Comparison of ENCODE assay signal across 9 mouse cellular contexts in genomic region chr9:70834730-70835154, GRCm38 (mm10).
A peak's percentile ranks its signal among the peaks of the same experiment; 100 is the strongest.
DNase-seq lines count a peak whose midpoint lies in the region; ATAC-seq and TF ChIP-seq lines count a peak whose summit lies in the region.
"Had no signal": no experiment of that assay in that cellular context is flagged by ENCODE, and none has a peak within 500 bp of the region (broad histone marks: within the 10 kb centered on the region; RNA-seq: fewer than 3 reads in every experiment).

No protein-coding gene starts in this region.

- WGBS in heart, embryonic 15.5 days: 16% methylated on average over 4 of the region's 4 CpGs
- 36% methylated on average over 4 of the region's 4 CpGs for WGBS in stomach, embryonic 14.5 days

- no peaks in the 10 kb centered on the region for H3K4me1 ChIP-seq in cortical plate, adult 2 months (ENCODE audit: control insufficient read depth, insufficient read depth, low read length)
- peaks cover 22% of the 10 kb centered on the region for H3K4me1 ChIP-seq in heart, embryonic 15.5 days (replicated peaks)
- no peaks in the 10 kb centered on the region; the same call in 1 of the 2 replicates for H3K4me1 ChIP-seq in stomach, embryonic 14.5 days (ENCODE audit: control insufficient read depth, insufficient read depth, low read length)

- peak overlapping the region; percentile 62 for H3K27ac ChIP-seq in cortical plate, adult 2 months (ENCODE audit: insufficient read depth, low read length)
- H3K27ac ChIP-seq in heart, embryonic 15.5 days: peak overlapping the region; percentile 71
- H3K27ac ChIP-seq in layer of hippocampus, adult 2 months: peak overlapping the region; percentile 16; the same call in 1 of the 2 replicates
- H3K27ac ChIP-seq in stomach, embryonic 14.5 days (ENCODE audit: low read length): peak overlapping the region; percentile 61; the same call in 1 of the 2 replicates

- H3K9ac ChIP-seq in heart, embryonic 15.5 days: no peak overlapping the region
- H3K9ac ChIP-seq in stomach, embryonic 14.5 days (replicated peaks; ENCODE audit: low read depth, low read length): no peak overlapping the region

- ATAC-seq in heart, embryonic 15.5 days (replicated peaks; ENCODE audit: insufficient number of reproducible peaks, insufficient read depth, low FRiP score, low read depth): peak; percentile 75
- ATAC-seq in stomach, embryonic 14.5 days (ENCODE audit: insufficient number of reproducible peaks, insufficient read depth, low FRiP score, low read depth): peak; percentile 88

- H3K9me3 ChIP-seq in heart, embryonic 15.5 days (replicated peaks): no peaks in the 10 kb centered on the region
- H3K9me3 ChIP-seq in stomach, embryonic 14.5 days (ENCODE audit: control insufficient read depth, low read depth, low read length): no peaks in the 10 kb centered on the region

- no peaks in the 10 kb centered on the region for H3K27me3 ChIP-seq in heart, embryonic 15.5 days
- H3K27me3 ChIP-seq in stomach, embryonic 14.5 days (ENCODE audit: control insufficient read depth, insufficient read depth, low read length): no peaks in the 10 kb centered on the region
- H3K27me3 ChIP-seq: CH12.LX had no signal

- peak; percentile 37 for DNase-seq in embryo, embryonic 11 days
- no peak for DNase-seq in embryo, embryonic 10 days (ENCODE audit: low spot score)
- DNase-seq in Muller cell, postnatal 12 days (ENCODE audit: inconsistent ontology term): peak; percentile 97
- peak in 1 of 2 experiments; percentile 14 for DNase-seq in layer of hippocampus, adult 2 months (ENCODE audit: low spot score in 2 of 2)
- DNase-seq in lung, postnatal 14 days: peak; percentile 80

- no peak for TF ChIP-seq CTCF in cortical plate, adult 2 months (IDR thresholded peaks at IDR 0.05; ENCODE audit: extremely low read depth, insufficient read depth, low read length)
- no peak for TF ChIP-seq CTCF in layer of hippocampus, adult 2 months (conservative IDR thresholded peaks at IDR 0.05)

- H3K36me3 ChIP-seq in heart, embryonic 15.5 days: no peaks in the 10 kb centered on the region
- H3K36me3 ChIP-seq in stomach, embryonic 14.5 days (ENCODE audit: control insufficient read depth, insufficient read depth, low read length): no peaks in the 10 kb centered on the region

- H3K4me2 ChIP-seq in heart, embryonic 15.5 days: no peak overlapping the region
- no peak overlapping the region for H3K4me2 ChIP-seq in stomach, embryonic 14.5 days (replicated peaks; ENCODE audit: low read depth, low read length)

- no peak for TF ChIP-seq POLR2A in cortical plate, adult 2 months (IDR thresholded peaks at IDR 0.05; ENCODE audit: extremely low read depth, insufficient read depth, low read length)

- no peak overlapping the region for H3K4me3 ChIP-seq in cortical plate, adult 2 months (ENCODE audit: insufficient read depth, low read length)
- no peak overlapping the region for H3K4me3 ChIP-seq in heart, embryonic 15.5 days
- H3K4me3 ChIP-seq in layer of hippocampus, adult 2 months: no peak overlapping the region
- H3K4me3 ChIP-seq in stomach, embryonic 14.5 days (ENCODE audit: low read depth, low read length): no peak overlapping the region

Comparison
In these comparisons a context has a peak if more than half of its experiments do, and no peak if none do; other contexts are left out.
1. H3K27ac ChIP-seq: peak in every context shown above with its lines; median percentile 71 in heart, embryonic 15.5 days; 62 in cortical plate, adult 2 months; 61 in stomach, embryonic 14.5 days; 16 in layer of hippocampus, adult 2 months.